Mouse (Mus musculus): Measurements from ENCODE around the gene Spata2. TPM values are rescaled to one million over a fixed set of nuclear protein-coding genes. Genes with fewer than 3 reads are reported as not detected.

The Spata2 gene
- total RNA-seq, 2 experiments from 2014 or later: 15.1 to 15.7 TPM

DNA sequence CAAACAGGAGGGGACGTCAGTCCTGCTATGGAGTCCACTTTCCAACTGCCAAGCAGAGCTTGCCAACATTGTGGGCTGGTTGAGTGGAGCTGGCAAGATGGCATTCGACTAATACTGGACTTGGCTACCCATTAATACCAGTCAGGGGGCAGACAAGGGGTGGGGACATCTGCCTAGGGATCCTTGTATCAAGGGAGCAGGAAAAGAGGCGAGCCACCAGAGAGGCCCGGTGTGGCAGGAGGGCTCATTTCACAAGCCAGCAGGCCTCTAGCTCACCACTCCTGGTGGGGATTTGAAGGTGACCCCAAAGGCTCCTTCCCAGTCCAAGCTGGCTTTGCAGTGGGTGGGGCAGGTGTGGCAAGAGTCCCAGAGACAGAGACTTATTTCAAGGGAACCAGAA is 10.0 kb downstream of the Spata2 start:
- DNase-seq: no peak

DNA sequence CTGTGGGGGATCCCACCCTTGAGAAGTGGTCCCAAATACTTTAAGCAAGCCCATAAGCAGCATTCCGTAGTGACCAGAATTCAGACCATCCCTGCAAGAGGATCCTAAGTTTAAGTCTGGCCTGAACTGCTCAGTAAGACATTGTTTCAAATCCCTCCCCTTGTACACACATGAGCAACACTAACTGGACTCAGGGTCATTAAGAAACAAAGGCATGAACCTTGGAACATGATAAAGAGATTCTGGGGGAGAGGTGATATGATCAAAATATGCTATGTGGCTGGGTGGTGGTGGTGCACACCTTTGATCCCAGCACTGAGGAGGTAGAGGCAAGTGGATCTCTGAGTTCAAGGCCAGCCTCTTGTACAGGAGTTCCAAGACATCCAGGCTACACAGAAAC is 13.2 kb downstream of the Spata2 start:
- DNase-seq: no peak

DNA sequence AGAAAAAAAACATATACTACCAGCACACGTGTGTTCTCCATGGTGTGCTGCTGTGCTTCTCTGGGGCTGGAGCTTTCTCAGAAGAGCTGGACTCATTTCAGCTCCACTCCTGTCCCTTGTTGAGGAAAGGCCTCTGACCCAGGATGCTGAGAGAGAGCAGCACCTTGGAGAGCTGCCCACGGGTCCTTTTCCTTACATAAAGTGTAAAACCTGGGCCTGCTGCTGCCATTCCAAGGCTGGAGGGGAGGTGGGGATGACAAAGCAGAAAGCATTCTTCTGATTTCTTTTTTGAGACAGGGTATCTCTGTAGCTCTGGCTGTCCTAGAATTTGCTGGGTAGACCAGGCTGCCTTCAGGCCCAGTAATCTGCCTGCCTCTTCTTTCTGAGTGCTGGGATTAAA is 14.6 kb downstream of the Spata2 start:
- DNase-seq: no peak

DNA sequence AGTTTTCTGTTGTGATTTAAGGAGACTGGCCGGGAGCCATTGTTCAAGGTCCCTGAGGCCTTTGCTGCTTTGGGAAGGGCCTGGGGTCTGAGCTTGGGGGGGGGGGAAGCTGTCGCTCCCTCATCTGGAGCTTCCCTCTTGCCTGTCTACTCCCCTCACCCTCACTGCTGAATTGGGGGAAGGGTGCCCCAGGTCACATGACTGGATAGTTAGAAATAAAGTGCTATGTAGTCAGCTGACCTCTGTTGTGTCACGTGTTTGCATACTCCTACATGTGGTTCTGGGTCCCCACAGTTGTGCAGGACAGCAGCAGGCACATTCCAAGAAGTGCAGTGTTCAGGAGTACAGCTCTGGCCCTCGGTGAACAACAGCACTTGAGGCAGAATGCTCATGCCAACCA is 15.9 kb downstream of the Spata2 start:
- DNase-seq: no peak

DNA sequence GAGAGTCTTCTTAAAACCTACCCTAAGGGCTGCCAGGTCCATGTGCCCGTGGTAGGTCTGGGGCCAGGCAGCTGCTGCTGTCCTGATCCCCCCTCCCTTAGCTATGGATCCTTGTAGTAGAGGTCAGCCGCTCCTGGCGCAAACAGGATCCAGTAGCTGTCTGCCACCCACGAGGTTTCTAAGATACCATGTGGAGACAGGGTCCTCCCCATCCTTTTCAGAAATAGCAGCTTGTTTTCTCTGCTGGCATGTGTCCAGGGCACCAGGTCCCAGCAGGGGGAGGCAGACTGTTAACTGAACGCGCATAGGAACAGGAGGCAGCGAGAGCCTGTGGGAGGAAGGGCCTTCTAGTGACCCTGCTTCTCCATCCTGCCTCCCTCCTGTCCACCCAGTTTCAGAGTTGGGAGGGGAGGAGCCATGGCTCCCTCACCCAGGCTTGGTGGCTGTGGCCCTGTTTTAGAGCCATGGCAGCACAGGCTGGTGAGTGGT is 16.4 kb downstream of the Spata2 start:
- DNase-seq: peak; percentile 44

DNA sequence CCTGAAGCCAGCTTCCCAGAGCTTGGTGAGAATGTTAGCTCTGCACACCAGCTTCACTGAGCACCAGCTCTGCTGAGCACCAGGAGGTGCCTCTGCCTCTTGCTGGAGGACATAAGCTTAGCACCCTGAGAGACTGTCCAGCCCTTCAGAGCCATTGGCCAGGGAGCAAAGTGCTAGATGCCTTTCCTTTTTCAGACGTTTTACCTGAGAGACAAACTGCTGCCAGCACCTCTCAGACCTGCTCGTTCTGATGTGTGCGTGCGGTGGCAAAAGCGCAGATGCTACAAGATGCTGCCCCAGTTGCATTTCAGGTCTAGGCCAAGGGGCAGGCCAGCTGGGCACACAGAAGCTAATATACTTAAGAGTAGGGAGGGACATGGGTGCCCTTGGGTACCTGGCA is 17.1 kb downstream of the Spata2 start:
- DNase-seq: no peak

DNA sequence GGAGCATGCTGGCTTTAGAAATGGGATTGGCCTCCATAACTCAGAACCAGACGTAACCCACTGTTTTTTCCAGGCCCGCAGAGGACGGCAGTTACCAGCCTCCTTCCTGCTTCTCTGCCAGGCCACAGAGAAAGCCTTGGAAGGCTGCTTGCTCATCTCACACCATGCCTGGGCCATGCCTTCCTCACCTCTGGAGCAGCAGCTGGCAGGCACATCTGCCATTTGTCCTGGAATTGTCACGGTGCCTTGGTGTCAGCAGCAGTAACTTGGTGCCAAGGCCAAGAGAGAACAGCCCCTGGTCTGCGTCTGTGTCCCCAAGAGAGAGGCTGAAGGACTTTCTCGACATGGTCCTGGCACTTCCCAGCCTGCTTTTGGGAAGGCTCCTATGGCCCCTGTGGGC is 18.5 kb downstream of the Spata2 start:
- DNase-seq: no peak

DNA sequence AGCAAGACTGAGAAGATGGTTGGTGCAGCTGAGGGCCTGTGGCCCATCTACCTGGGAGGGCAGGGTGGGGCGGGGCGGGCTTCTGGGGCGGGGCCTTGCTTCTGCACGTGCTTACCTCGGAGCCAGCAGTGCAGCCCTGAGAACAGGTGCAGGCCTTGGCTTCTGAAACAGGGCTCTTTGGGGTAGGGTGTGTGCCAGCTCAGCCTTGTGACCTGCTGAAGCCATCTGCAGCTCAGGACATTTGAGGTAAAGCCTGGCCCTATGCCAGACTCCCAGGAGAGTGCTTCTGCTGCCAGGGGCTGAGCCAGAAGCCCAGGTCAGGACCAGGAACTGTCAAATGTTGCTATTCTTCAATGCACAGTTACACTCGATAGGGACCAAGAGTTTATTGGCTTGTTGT is 21.1 kb downstream of the Spata2 start:
- DNase-seq: peak; percentile 47

DNA sequence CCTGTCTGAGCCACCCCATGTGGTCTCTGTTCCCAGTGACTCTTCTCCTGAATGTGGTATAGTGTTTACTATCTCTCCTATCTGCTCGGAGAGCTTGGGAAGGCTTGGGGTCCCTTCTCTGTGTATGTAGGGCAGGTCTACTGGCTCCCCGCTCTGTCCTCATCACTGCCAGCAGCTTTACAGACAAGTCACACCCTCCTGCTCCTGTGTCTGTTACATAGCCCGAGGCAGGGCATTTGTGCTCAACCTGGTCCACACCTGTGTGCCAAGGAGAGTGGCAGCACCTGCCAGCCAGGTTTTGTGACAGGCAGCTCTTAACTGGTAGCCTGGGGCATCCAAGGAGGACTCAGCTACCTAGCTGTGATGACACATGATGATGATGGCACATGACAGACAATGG is 22.1 kb downstream of the Spata2 start:
- DNase-seq: no peak

DNA sequence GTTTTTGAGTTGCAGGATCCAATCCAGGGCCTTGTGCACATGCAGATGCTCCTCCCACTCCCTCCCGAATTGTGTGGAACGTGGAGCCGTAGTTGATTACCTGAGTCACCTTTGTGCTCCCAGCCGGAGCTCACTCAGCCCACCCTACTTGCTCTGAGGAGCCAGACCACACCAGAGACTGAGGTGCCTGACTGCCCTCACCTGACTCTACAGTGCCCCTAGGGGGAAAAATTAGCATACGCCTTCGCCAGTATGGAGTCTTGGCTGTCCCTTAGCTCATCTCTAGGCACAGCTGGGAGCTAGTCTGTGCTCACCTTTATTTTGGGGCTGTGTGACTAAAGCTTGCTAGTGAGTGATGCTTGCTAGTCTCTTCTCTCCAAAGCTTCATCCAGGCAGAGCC is 24.2 kb downstream of the Spata2 start:
- no peak for DNase-seq

DNA sequence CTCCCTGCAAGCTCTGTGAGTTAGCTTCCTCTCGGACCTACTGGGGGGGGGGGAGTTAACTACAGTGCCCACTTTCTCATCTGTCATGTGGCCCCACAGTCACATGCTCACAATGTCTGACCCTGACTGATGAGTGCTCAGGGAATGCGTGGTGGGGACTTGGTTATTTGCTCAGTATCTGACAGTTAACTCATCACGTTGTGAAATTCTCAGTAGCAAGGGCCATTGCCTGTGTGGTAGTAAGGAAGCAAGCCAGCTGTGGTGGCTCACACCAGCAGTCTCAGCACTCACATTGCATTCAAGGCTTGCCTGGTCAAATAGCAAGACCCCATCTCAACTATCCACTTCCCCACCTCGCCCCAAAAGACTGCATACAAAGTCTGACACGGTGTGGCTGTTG is 25.5 kb downstream of the Spata2 start:
- DNase-seq: no peak

DNA sequence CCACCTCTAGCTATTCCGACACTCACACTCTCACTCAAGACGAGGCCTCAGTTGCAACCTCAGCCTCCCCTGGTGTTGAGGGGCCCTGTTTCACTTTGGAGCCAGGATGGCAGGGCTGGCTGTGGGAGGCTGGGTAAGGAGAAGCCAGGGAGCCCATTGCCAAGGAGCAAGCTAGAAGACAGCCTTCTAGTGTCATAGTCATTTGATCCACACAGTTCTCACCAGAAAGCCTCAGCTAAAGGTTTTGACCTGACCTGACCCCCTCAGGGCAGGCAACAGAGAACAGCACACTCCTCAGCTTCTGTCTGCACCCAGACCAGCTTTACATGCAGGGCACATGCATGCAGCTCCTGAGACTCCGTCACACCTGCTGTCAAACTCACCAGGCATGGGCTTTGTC is 26.7 kb downstream of the Spata2 start:
- DNase-seq: peak; percentile 55

DNA sequence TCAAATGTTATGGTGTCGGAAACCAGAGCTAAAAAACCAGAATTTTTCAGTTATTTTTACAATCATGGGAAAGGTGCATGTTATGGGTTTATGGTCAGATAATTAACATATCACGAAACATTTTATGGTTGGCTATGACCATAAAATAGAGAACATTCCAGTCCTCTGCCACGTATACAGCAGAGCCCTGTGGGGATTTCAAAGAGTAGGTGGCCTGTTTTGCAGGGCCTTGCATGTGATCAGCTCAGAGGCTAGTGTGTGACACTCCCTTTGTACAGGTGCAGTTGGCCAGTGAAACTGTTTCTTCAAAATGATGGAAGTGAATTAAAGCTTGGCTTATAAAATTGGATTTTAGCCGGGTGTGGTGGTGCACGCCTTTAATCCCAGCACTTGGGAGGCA is 28.9 kb downstream of the Spata2 start:
- no peak for DNase-seq

DNA sequence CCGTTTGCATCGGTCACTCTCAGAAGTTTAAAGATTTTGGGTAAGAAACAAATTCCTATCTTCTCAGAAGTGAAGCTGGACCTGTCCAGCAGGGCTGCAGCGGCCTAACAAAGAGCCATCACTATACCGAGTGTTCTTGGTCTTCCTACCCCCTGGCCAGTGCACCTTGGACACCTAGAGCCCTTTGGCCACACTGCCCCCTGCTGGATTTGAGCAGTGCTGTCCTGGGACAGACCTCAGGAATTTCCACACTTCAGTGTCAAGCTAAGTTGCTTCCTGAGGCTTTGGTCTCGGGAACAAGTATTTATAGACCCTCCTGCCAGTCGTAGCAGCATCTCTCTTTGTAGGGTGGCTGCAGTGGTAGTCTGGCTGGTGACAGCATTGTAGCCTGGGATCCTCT is 29.7 kb downstream of the Spata2 start:
- peak; percentile 56 for DNase-seq

DNA sequence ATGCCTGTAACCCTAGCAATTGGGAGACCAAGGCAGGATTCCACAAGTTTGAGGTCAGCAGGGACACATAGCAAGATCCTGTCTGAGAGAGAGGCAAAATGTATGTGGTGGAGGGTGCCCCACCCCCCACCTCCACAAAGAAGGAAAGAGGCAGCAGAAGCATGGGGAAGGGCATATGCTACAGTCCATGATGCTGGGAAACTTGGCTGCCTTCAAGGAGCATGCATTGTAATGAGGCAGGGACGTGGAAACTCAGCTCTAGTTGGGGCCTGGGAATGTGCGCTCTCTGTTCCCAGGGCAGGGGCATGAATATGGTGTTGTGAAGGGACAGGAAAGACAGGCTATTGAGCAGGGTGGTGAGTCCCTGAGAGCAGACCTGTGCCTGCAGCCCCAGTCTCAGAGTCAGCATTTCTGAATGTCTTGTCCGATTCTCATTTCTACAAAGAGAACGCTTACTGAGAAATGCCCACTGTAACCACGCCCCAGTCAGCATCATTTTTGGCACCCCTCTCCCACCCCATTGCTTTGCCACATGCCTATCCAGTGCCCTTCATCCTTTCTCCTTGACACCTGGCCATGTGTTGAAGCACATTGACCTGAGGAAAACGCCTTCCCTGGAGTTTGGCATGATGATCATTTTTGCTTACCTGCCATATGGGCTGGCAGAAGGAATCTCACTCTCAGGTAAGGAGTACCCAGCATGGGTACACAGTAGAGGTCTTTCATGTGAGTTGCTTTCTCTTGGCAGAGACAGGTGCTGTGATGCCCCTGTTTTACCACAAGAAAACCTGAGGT is 33.4 kb downstream of the Spata2 start:
- DNase-seq: no peak

DNA sequence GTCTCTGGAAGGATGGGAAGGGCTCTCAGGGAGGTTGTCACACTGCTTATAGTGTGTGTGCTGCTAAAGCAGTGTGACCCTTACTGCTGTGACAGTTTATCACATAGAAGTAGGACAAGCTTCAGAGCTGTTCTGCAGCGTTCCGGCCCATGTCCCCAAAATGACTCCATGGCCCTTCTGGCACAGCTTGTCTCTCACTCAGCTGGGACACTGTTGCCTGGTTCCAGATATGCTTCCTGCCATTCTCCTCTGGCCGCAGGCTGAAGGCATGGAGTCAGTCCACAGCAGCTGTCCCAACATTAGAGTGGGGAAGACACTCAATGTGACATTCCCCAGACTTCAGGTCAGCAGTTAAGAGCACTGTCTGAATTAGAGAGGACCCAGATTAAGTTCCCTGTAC is 34.1 kb downstream of the Spata2 start:
- peak; percentile 52 for DNase-seq

DNA sequence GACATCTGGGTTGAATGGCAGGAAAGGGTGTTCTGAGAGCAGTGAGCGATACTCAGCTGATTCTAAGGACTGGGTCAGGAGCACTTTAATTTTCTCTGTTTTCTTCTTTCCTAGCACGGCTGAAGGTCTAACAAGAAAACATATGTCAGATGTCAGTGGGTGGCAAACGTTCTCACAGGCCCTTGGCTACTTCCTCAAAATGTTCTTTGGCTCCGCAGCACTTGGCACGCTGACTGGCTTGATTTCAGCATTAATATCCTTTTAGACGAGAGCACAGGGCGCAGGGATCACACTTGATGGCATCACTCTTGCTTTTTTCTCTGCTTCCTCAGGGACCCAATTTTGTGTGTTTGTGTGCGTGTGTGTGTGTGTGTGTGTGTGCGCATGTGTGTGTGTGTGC is 35.5 kb downstream of the Spata2 start:
- DNase-seq: no peak

DNA sequence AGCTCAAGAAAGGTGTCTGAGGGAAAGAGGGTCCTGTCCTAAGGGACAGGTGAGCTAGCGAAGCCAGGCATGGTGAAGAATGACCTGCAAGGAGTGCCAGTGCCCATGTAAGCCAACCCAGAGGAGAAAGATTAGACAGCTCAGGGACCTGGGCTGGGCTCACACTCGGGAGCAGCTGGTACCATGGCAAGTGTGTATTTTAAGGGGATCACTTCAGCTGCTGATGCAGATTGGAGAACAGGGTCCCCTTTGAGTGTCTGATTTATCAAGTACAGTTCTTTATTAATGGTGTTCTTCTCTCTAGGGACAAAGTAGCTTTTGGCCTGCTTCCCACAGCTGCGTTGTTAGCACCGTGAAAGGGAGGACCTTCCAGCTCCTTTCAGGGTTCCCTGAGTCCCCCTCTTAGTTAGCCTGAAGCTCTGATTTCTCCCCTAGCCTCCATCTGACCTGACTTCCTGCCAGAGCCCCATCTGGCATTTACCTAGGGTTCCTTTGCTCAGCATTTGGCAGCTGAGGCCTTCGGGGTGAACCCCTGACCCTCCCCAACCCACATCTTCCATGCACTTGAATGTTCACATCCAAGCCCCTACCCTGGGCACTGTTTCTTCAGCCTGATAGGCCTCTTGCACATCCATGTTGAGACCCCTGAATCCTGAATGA is 36.2 kb downstream of the Spata2 start:
- DNase-seq: no peak

DNA sequence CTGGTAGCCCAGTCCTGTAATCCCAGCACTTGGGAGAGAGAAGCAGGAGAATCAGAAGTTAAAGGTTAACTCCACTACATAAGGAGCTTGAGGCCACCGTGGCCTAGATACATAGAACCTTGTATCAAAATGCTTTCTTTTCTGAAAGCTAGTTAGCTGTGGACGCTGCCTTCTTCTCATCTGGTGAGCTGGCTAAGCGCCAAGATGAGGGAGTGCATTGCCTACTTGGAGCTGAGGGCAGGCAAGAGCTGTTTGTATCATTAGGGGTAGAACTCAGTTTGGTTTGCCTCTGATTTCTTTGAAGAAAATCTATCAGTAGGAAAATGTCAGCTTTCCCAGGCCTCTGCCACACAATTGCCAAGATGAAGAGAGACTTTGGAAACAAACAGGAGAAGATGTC is 38.9 kb downstream of the Spata2 start:
- DNase-seq: no peak

DNA sequence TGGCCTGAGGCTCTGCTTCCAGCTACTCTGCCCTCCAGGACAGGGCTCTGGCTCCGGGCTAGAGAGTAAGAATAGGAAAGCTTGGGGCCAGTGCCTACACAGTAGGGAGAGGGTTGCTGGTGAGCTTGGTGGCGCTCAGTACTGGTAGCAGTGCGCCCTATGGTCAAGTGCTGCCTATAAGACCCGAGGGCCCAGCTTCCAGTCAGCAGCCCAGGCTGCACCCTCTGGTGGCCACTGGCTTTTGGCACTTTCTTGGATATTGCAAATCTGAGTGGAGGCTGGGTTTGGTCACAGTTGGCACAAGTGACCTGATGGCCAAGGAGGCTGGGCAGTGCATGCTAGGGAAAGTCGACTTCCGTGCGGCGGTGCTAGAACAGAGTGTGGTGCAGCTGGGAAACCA is 42.0 kb downstream of the Spata2 start:
- DNase-seq: no peak

DNA sequence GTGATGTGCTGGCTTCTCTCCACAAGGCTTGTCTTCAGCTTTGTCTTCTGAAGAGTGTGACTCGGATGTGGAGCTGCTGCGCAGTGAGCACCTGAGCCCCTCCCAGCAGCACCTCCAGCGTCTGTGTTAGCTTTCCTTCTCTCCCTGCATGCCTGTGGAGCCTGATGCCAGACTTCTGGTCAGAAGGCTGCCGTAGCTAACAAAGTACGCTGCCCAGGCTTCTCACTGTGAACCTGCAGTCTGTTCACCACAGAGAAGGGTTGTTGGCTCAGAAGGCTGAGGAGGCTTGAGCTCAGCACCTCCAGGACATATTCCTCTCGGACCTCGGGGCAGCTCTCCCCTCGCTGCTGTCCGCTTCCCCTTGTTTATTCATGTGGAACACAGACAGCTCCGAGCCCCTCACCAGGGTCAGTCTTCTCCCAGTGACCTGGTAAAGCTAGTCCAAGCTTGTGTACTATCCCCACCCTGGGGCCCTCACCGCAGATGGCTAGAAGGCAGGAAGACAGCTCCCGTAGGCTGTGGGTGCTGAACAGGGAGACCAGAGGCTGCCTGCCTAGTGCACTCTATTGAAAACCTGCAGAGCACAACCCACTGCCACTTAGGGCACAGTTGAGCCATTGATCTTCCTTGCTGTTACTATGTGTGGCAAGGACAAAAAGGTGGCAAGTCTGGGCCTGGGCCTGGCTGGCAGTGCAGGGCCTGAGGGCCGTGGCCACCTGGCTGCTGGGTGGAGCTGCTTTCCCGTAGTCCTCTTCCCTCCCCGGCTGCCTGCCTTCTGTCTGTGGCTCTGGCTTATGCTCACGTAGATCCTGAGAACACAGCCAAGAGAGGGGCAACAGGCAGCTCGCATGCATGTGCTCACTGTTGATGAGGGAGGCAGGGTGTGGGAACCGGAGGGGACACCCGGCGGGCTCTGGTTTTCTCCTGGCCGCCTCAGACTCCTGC is 43.1 kb downstream of the Spata2 start:
- no peak for DNase-seq

DNA sequence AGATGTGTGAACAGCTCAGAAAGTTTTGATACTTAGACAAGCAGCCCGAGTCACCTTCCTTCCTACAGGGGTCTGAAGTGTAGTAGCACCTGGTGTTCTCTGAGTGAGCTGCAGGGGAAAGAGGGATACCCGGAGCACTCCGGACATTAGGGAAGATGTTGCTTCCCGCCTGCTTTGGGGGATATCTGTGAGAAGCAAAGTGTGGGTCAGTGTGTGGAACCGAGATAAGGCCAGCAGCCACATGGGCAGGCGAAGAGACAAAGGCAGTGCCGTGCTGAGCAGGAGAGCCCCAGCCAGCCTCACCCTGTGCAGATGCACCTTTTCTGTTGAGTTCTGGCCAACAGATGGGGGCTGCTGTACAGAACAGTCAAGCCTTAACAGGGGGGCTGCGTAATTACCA is 45.1 kb downstream of the Spata2 start:
- no peak for DNase-seq

DNA sequence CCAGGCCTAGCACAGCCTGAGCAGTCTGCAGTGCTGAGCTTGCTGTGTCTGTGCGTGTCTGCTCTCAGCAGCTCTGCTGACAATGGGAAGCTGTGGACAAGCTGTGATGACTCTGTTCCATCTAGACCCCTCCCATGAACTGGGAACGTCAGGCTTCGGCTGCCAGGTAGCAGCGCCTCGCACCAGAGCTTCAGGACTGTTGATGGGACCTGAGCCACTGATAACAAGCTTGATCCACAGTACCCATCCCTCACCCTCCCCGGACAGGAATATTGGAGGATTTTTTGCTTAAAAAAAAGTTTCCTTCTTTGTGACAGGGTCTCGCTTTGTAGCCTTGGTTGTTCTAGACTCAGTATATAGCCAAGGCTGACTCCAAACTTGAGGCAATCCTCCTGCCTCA is 45.5 kb downstream of the Spata2 start:
- DNase-seq: no peak

Data from gastrocnemius, postnatal 25 days (tissue).